Mouse (Mus musculus) embryonic facial prominence, embryonic 12.5 days (tissue): ENCODE data around the gene Bcam. TPM values are rescaled to one million over a fixed set of nuclear protein-coding genes. Genes with fewer than 3 reads are reported as not detected.

Experiments
- ATAC-seq: fragments of 200-750 bp; cut with Nextera tagmentation; 2 replicates; pipeline ENCODE4 v1.8.0; 2017; ENCODE audit not compliant: insufficient number of reproducible peaks, insufficient read depth, low FRiP score, low TSS enrichment
- H3K27ac ChIP-seq: fragments of 300-500 bp; sonication (generic); 2 replicates; pipeline ENCODE4 v1.5.1; 2016; ENCODE audit warnings: mild to moderate bottlenecking
- H3K27me3 ChIP-seq: fragments of 300-500 bp; sonication (generic); 2 replicates; pipeline ENCODE4 v1.6.1; 2016; ENCODE audit warnings: mild to moderate bottlenecking, moderate library complexity
- H3K36me3 ChIP-seq: fragments of 300-500 bp; sonication (generic); 2 replicates; pipeline ENCODE4 v1.6.1; 2016; ENCODE audit warnings: mild to moderate bottlenecking
- H3K4me1 ChIP-seq: fragments of 300-500 bp; sonication (generic); 2 replicates; pipeline ENCODE4 v1.6.1; 2016
- H3K4me2 ChIP-seq: fragments of 300-500 bp; sonication (generic); replicated peaks from 2 replicates; pipeline ENCODE4 v1.6.1; 2016; ENCODE audit warnings: mild to moderate bottlenecking, moderate library complexity
- H3K4me3 ChIP-seq: fragments of 300-500 bp; sonication (generic); 2 replicates; pipeline ENCODE4 v1.5.1; 2016; ENCODE audit warnings: mild to moderate bottlenecking
- H3K9ac ChIP-seq: fragments of 300-500 bp; sonication (generic); 2 replicates; pipeline ENCODE4 v1.6.1; 2016; ENCODE audit warnings: mild to moderate bottlenecking, moderate library complexity
- H3K9me3 ChIP-seq: fragments of 300-500 bp; sonication (generic); 2 replicates; pipeline ENCODE4 v1.6.1; 2016; ENCODE audit warnings: mild to moderate bottlenecking, moderate library complexity
- WGBS: fragments of 180-500 bp; shearing (Covaris S2); methylation state at CpG from one replicate; pipeline ENCODE4 v1.1.7; 2016; 5-methylcytosine and 5-hydroxymethylcytosine counted together
- polyA plus RNA-seq: library from polyadenylated mRNA; unstranded; fragments of >200 nt; fragmentation: Nextera tagmentation; extraction: Ambion mirVana; gene quantifications from 2 replicates; pipeline ENCODE4 v1.2.1, GENCODE M21; 2016

Gene Bcam
- polyA plus RNA-seq, 1 experiment from 2014 or later, result 62.3 TPM

DNA sequence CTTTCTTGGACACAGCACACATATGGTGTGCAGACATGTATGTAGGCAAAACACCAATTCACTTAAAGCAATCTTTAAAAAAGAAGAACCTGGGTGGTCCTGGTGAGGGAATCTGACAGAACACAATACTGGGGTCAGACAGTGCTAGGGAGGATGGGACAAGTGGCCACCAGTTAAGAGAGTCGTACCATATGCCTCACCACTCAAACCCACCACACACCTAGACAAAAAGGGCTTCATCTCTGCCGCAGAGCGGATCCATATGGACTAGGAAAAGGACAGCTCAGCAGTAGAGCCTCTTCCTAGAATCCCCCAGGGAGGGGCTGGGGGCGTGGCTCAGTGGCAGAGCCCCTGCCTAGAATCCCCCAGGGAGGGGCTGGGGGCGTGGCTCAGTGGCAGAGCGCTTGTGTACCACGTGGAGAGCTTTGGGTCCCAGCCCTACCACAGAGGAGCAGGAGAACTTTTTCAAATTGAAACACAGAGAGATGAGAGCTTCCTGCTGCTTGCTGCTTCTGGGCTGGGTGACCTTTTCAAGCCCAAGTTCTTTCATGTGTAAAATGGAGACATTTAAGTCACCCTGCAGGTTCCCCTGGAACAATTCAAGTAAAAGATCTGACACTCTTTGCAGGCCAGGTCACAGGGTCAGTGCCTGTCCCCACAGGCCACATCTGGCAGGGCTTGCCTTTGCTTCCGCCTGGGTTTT is 29.3 kb downstream of the Bcam start:
- no peaks in the 10 kb centered on the region for H3K27me3 ChIP-seq
- no peak overlapping the region for H3K4me2 ChIP-seq
- H3K27ac ChIP-seq, result peak overlapping the region; percentile 67
- H3K4me3 ChIP-seq, result no peak overlapping the region
- H3K9ac ChIP-seq, result no peak overlapping the region
- WGBS, result 13% methylated on average over 8 of the region's 8 CpGs
- peaks cover 22% of the 10 kb centered on the region for H3K4me1 ChIP-seq
- ATAC-seq, result no peak
- H3K9me3 ChIP-seq, result no peaks in the 10 kb centered on the region
- H3K36me3 ChIP-seq, result peaks cover 41% of the 10 kb centered on the region

DNA sequence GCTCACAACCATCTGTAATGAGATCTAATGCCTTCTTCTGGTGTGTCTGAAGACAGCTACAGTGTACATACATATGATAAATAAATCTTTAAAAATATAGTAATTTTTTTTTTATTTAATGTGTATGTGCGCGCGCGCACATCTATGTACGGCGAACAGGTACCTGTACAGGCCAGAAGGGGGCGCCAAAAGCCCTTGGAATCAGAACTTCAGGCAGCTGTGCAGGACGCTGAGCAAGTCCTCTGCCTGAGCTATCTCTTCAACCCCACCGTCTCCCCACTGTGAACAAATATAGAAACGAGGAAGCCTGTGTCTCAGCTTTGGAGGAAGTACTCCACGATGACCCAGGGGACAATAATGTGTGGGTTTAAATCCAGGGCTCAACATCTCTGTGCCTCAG is 30.5 kb downstream of the Bcam start:
- peaks cover 19% of the 10 kb centered on the region for H3K4me1 ChIP-seq
- no peak overlapping the region for H3K4me3 ChIP-seq
- H3K9ac ChIP-seq, result no peak overlapping the region
- H3K27ac ChIP-seq, result no peak overlapping the region
- H3K27me3 ChIP-seq, result no peaks in the 10 kb centered on the region
- H3K4me2 ChIP-seq, result no peak overlapping the region
- H3K36me3 ChIP-seq, result peaks cover 51% of the 10 kb centered on the region
- 92% methylated on average over 11 of the region's 11 CpGs for WGBS
- no peak for ATAC-seq
- H3K9me3 ChIP-seq, result no peaks in the 10 kb centered on the region

DNA sequence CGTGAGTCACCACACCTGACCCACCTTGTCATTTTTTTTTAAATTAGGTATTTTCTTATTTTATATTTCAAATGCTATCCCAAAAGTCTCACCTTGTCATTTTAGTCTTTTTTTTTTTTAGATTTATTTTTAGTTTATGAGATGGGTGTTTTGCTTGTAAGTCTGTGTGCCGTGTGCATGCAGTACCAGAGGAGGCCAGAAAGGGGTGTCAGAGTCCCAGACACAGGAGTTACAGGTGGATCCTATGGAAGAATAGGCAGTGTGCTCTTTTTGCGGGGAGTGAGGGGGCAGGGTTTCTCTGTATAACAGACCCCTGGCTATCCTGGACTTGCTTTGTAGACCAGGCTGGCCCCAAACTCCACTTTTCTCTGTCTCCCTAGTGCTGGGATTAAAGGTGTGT is 32.0 kb downstream of the Bcam start:
- H3K27ac ChIP-seq, result no peak overlapping the region
- no peak overlapping the region for H3K9ac ChIP-seq
- H3K4me2 ChIP-seq, result no peak overlapping the region
- H3K27me3 ChIP-seq, result no peaks in the 10 kb centered on the region
- H3K4me1 ChIP-seq, result peaks cover 15% of the 10 kb centered on the region
- H3K36me3 ChIP-seq, result peaks cover 62% of the 10 kb centered on the region
- H3K9me3 ChIP-seq, result no peaks in the 10 kb centered on the region
- H3K4me3 ChIP-seq, result no peak overlapping the region
- 91% methylated on average over 3 of the region's 3 CpGs for WGBS
- no peak for ATAC-seq

DNA sequence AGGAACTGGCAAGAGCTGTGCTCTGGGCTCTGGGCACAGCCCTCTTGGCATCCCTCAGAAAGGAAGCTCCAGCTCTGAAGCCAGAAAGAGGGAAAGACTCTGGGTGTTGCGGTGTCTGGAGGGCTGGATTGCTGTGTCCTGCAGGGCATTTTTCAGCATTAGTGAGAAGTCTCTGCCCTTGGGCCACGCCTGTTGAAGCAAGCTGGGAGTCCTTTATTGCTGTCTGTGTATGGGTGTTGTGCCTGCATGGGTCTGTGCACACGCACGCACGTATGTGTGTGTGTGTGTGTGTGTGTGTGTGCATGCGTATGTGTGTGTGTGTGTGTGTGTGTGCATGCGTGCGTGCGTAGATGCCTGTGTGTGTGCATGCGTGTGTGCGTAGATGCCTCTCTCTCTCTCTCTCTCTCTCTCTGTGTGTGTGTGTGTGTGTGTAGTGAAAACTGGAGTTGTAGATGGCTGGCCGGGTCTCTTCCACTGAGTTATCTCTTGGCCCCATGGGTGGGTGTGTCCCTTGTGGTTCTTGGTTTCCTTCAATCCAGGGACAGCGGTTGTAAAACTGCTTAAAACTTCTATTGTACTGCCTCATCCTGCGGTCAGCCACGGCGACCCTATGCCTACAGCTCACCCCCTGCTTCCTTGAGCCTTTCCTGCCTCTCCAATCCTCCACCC is 34.3 kb downstream of the Bcam start:
- Histone ChIP-seq H3K4me2 (no peak overlapping the region), H3K9me3 (no peaks in the 10 kb centered on the region), H3K36me3 (peaks cover 74% of the 10 kb centered on the region), H3K27ac (no peak overlapping the region), H3K9ac (no peak overlapping the region), H3K4me3 (no peak overlapping the region), H3K27me3 (no peaks in the 10 kb centered on the region), H3K4me1 (peaks cover 5% of the 10 kb centered on the region)
- whole genome bisulfite sequencing, result 90% methylated on average over 14 of the region's 16 CpGs
- ATAC-seq, result no peak

- no peak overlapping the region for H3K4me2 ChIP-seq
- WGBS, result 89% methylated on average over 10 of the region's 10 CpGs
- no peak overlapping the region for H3K27ac ChIP-seq
- H3K27me3 ChIP-seq, result no peaks in the 10 kb centered on the region
- H3K4me3 ChIP-seq, result no peak overlapping the region
- ATAC-seq, result no peak
- no peaks in the 10 kb centered on the region for H3K9me3 ChIP-seq
- no peaks in the 10 kb centered on the region for H3K4me1 ChIP-seq
- H3K36me3 ChIP-seq, result peaks cover 85% of the 10 kb centered on the region
- no peak overlapping the region for H3K9ac ChIP-seq
Observed at GRCm38 (mm10) chr7:19734178-19734666, 36.6 kb downstream of the Bcam start.

- Histone ChIP-seq H3K27ac (no peak overlapping the region), H3K4me1 (no peaks in the 10 kb centered on the region), H3K9ac (no peak overlapping the region), H3K27me3 (no peaks in the 10 kb centered on the region), H3K4me2 (no peak overlapping the region), H3K36me3 (peaks cover 90% of the 10 kb centered on the region), H3K4me3 (no peak overlapping the region), H3K9me3 (0 out of 2 replicates have a peak, but pooled peaks cover 3% of the 10 kb centered on the region)
- WGBS, result 92% methylated on average over 3 of the region's 4 CpGs
- ATAC-seq, result no peak
Observed at GRCm38 (mm10) chr7:19726541-19726940, 44.3 kb downstream of the Bcam start.

DNA sequence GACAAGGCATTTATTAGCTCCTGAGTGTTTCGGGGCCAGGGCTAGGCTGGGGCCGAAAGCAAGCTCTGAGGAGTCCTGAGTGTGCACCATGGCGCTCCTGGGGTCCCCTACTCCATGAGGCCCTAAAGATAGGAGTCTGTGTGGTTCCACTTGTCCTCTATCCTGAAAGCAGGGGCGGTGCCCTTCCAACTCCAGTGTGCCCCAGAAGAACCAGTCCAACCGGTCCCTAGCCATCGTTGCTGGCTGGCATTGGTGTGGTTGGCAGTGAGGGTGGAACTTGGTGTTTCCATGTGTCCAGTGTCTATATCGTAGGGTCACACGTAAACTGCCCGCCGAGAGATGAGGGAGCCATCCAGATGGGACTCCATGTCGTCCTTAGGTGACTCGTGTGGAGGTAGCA is 46.6 kb downstream of the Bcam start:
- no peak overlapping the region for H3K9ac ChIP-seq
- no peak overlapping the region for H3K4me3 ChIP-seq
- no peak for ATAC-seq
- WGBS, result 88% methylated on average over 12 of the region's 12 CpGs
- peaks cover 15% of the 10 kb centered on the region for H3K9me3 ChIP-seq
- H3K4me1 ChIP-seq, result no peaks in the 10 kb centered on the region
- H3K4me2 ChIP-seq, result no peak overlapping the region
- no peaks in the 10 kb centered on the region for H3K27me3 ChIP-seq
- peaks cover 89% of the 10 kb centered on the region for H3K36me3 ChIP-seq
- H3K27ac ChIP-seq, result no peak overlapping the region

GRCm38 (mm10) chr7:19722754-19723195 is 48.0 kb downstream of the Bcam start:
- no peak overlapping the region for H3K4me2 ChIP-seq
- no peak overlapping the region for H3K27ac ChIP-seq
- H3K27me3 ChIP-seq, result no peaks in the 10 kb centered on the region
- H3K36me3 ChIP-seq, result peaks cover 81% of the 10 kb centered on the region
- peaks cover 15% of the 10 kb centered on the region for H3K9me3 ChIP-seq
- H3K4me1 ChIP-seq, result no peaks in the 10 kb centered on the region
- no peak overlapping the region for H3K9ac ChIP-seq
- ATAC-seq, result no peak
- 88% methylated on average over 6 of the region's 6 CpGs for WGBS
- no peak overlapping the region for H3K4me3 ChIP-seq

GRCm38 (mm10) chr7:19719200-19719599 is 51.6 kb downstream of the Bcam start:
- H3K27me3 ChIP-seq, result no peaks in the 10 kb centered on the region
- H3K9ac ChIP-seq, result no peak overlapping the region
- peaks cover 58% of the 10 kb centered on the region for H3K36me3 ChIP-seq
- no peak overlapping the region for H3K4me2 ChIP-seq
- no peak overlapping the region for H3K27ac ChIP-seq
- H3K4me3 ChIP-seq, result no peak overlapping the region
- ATAC-seq, result no peak
- H3K9me3 ChIP-seq, result peaks cover 15% of the 10 kb centered on the region
- 93% methylated on average over 4 of the region's 4 CpGs for WGBS
- peaks cover 12% of the 10 kb centered on the region; the same call in 1 of the 2 replicates for H3K4me1 ChIP-seq

GRCm38 (mm10) chr7:19718297-19718952 is 52.4 kb downstream of the Bcam start:
- WGBS, result 89% methylated on average over 5 of the region's 5 CpGs
- Histone ChIP-seq H3K27me3 (no peaks in the 10 kb centered on the region), H3K9me3 (peaks cover 15% of the 10 kb centered on the region), H3K9ac (no peak overlapping the region), H3K4me3 (no peak overlapping the region), H3K4me1 (peaks cover 15% of the 10 kb centered on the region; the same call in 1 of the 2 replicates), H3K36me3 (peaks cover 50% of the 10 kb centered on the region), H3K4me2 (no peak overlapping the region), H3K27ac (no peak overlapping the region)
- no peak for ATAC-seq

DNA sequence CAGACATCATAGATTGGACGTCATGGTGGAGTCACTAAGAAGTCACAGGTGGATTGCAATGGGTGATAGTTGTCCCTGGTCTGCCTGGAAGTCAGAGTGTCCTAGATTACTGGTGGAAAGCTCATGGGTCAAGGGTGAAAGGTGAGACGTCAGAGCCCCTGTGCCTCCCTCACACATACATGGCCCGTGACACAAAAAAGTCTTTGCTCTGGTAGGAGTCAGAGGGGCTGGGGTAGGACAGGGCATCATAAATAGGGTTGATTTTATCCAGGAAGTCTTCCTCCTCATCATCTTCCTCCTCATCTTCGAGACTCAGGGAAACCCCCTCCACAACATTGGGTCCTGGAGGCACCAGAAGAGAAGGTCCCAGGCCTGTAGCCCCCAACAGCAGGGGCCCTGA is 53.5 kb downstream of the Bcam start:
- Histone ChIP-seq H3K27ac (no peak overlapping the region), H3K4me1 (peaks cover 18% of the 10 kb centered on the region; the same call in 1 of the 2 replicates), H3K9ac (no peak overlapping the region), H3K9me3 (peaks cover 15% of the 10 kb centered on the region), H3K4me3 (no peak overlapping the region), H3K4me2 (no peak overlapping the region), H3K27me3 (no peaks in the 10 kb centered on the region), H3K36me3 (peaks cover 48% of the 10 kb centered on the region)
- 85% methylated on average over 4 of the region's 4 CpGs for WGBS
- no peak for ATAC-seq
